Mouse (Mus musculus) hindbrain, embryonic 12.5 days (tissue): ENCODE results near the gene Fbxl8. TPM values are rescaled to one million over a fixed set of nuclear protein-coding genes. Genes with fewer than 3 reads are reported as not detected.

Experiments
- ATAC-seq: fragments of 200-750 bp; cut with Nextera tagmentation; 2 replicates; pipeline ENCODE4 v1.8.0; 2017; ENCODE audit warnings: moderate TSS enrichment; ENCODE audit not compliant: low FRiP score
- H3K27ac ChIP-seq: fragments of 300-500 bp; sonication (generic); 2 replicates; pipeline ENCODE4 v1.5.1; 2016; ENCODE audit warnings: mild to moderate bottlenecking
- H3K27me3 ChIP-seq: fragments of 300-500 bp; sonication (generic); 2 replicates; pipeline ENCODE4 v1.6.1; 2016; ENCODE audit warnings: mild to moderate bottlenecking
- H3K36me3 ChIP-seq: fragments of 300-500 bp; sonication (generic); 2 replicates; pipeline ENCODE4 v1.6.1; 2016; ENCODE audit warnings: mild to moderate bottlenecking
- H3K4me1 ChIP-seq: fragments of 300-500 bp; sonication (generic); 2 replicates; pipeline ENCODE4 v1.6.1; 2016
- H3K4me2 ChIP-seq: fragments of 300-500 bp; sonication (generic); replicated peaks from 2 replicates; pipeline ENCODE4 v1.6.1; 2016; ENCODE audit warnings: mild to moderate bottlenecking
- H3K4me3 ChIP-seq: fragments of 300-500 bp; sonication (generic); 2 replicates; pipeline ENCODE4 v1.5.1; 2016; ENCODE audit warnings: mild to moderate bottlenecking
- H3K9ac ChIP-seq: fragments of 300-500 bp; sonication (generic); 2 replicates; pipeline ENCODE4 v1.6.1; 2016; ENCODE audit warnings: mild to moderate bottlenecking, moderate library complexity
- H3K9me3 ChIP-seq: fragments of 300-500 bp; sonication (generic); replicated peaks from 2 replicates; pipeline ENCODE4 v1.6.1; 2016; ENCODE audit warnings: mild to moderate bottlenecking
- WGBS: fragments of 180-500 bp; shearing (Covaris S2); methylation state at CpG from one replicate; pipeline ENCODE4 v1.1.7; 2016; 5-methylcytosine and 5-hydroxymethylcytosine counted together
- polyA plus RNA-seq: library from polyadenylated mRNA; unstranded; fragments of >200 nt; fragmentation: Nextera tagmentation; extraction: Ambion mirVana; gene quantifications from 2 replicates; pipeline ENCODE4 v1.2.1, GENCODE M21; 2016

The Fbxl8 gene
- polyA plus RNA-seq, 1 experiment from 2014 or later: 0.97 TPM

DNA sequence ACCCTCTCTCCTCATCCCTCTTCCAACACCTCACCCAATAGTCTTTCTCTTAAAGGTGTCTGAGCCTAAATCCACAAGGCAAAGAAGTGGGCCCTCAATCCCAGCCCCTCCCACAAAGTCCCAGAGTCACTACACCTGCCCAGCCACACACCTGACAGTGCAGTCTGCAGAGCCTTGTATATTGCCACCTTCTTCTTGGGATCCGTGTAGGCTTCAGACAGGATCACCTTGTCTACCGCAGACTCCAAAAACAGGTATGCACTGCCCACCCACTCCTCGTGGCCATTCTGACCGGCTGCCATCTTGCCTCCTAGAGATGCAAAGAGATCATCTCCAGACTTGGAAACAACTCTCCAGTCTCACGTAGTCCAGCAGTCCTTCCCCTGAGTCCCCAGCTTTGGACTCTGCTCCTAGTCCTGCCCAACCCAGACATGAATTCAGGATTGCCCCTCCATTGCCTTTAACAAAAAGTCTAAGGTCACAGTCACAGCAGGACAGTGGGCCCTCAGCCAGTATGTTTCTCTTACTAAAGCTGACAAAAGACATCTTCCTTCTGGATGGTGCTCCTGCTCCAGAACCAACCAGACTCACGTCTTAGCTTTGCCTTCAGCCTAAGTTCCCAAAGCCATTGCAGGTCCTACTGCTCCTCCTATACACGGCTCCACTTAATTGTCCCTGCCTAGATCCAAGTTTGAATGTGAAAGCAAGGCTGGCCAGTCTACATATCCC lies 3.9 kb upstream of the Fbxl8 start:
- no peak overlapping the region for H3K27ac ChIP-seq
- H3K9ac ChIP-seq: no peak overlapping the region
- no peaks in the 10 kb centered on the region for H3K36me3 ChIP-seq
- peaks cover 93% of the 10 kb centered on the region for H3K27me3 ChIP-seq
- H3K4me2 ChIP-seq: no peak overlapping the region
- H3K9me3 ChIP-seq: no peaks in the 10 kb centered on the region
- no peak for ATAC-seq
- H3K4me3 ChIP-seq: no peak overlapping the region
- WGBS: 61% methylated on average over 7 of the region's 7 CpGs
- H3K4me1 ChIP-seq: peaks cover 13% of the 10 kb centered on the region; the same call in 1 of the 2 replicates

DNA sequence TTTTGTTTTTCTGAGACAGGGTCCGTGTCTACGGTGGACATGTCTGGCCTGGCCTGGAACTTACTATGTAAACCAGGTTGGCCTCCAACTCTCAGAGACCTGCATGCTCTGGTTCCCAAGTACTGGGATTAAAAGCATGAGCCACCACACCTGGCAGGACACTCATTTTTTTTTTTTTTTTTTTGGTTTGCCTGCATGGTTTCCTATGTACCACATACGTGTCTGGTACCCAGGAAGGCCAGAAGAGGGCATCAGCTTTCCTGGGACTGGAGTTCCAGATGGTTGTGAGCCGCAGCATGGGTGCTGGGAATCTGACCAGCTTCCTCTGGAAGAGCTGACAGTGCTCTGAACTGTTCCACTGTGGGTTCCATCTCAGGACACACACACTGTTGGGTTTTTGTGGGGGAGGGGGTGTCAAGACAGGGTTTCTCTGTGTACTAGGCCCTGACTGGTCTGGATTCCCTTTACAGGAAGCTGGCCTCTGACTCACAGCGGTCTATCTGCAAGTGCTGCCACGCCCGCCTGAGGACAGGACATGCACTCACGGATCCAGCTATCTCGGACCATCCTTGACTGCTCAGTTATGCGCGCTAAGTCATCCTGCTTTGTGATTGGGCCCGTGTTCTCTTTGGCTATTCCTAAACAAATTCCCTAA lies 3.0 kb upstream of the Fbxl8 start:
- Histone ChIP-seq H3K9me3 (no peaks in the 10 kb centered on the region; the same call in 1 of the 2 replicates), H3K36me3 (no peaks in the 10 kb centered on the region), H3K4me2 (no peak overlapping the region), H3K27ac (no peak overlapping the region), H3K9ac (no peak overlapping the region), H3K27me3 (peaks cover 93% of the 10 kb centered on the region), H3K4me3 (no peak overlapping the region), H3K4me1 (peaks cover 13% of the 10 kb centered on the region; the same call in 1 of the 2 replicates)
- WGBS: 87% methylated on average over 12 of the region's 12 CpGs
- no peak for ATAC-seq

DNA sequence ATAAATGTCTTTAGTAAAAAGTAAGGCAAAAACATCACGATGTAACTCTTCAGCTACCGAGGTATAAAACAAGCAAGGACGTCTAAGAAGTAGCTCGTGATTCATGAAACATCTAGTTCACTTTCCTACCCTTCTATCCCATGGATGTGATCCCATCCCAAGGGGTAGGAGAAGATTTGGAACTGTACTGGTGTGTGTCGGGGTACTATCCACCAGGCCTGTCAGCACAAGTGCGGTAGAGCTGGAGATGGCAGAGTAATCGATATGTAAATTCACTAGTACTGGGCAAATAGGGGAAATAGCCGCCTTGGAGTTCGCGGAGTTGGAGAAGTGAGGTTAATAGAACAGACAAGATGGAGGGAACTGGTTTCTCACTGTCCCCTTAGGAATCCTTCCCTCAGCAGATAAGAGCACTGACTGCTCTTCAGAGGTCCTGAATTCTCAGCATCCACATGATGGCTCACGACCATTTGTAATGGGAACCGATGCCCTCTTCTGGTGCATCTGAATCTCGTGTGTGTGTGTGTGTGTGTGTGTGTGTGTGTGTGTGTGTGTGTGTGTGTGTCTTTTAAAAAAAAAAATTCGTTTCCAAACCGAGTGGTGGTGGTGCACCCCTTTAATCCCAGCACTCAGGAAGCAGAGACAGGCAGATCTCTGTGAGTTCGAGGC lies 1.1 kb upstream of the Fbxl8 start:
- no peak for ATAC-seq
- 40% methylated on average over 16 of the region's 16 CpGs for WGBS
- peak overlapping the region; percentile 76 for H3K4me2 ChIP-seq
- H3K36me3 ChIP-seq: no peaks in the 10 kb centered on the region
- H3K4me1 ChIP-seq: peaks cover 19% of the 10 kb centered on the region
- H3K9ac ChIP-seq: no peak overlapping the region
- peak overlapping the region; percentile 57 for H3K4me3 ChIP-seq
- H3K27me3 ChIP-seq: peaks cover 96% of the 10 kb centered on the region
- H3K9me3 ChIP-seq: no peaks in the 10 kb centered on the region; the same call in 1 of the 2 replicates
- H3K27ac ChIP-seq: no peak overlapping the region

DNA sequence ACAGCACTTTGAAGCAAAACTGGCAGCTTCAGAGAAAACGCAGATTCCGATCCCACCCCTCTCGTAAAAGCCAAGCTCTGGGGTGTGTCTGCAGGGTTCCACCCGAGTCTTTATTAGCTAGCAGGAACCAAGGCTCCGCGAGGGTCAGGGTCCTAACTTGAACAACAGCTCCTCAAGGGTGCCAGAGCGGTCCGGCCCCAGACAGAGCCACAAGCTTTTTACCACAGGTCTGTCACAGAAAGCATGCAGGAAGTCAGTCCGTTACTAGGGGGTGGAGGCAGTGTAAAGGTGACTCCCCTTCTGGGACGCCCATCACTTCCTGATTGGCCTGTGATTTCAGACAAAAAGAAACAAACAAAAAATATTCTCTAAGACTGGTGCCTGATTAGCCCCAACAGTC lies 680 bp downstream of the Fbxl8 start:
- 18% methylated on average over 10 of the region's 10 CpGs for WGBS
- no peak overlapping the region for H3K9ac ChIP-seq
- no peaks in the 10 kb centered on the region for H3K36me3 ChIP-seq
- H3K9me3 ChIP-seq: no peaks in the 10 kb centered on the region; the same call in 1 of the 2 replicates
- H3K4me2 ChIP-seq: peak overlapping the region; percentile 76
- peaks cover 96% of the 10 kb centered on the region for H3K27me3 ChIP-seq
- ATAC-seq: no peak
- H3K27ac ChIP-seq: no peak overlapping the region
- H3K4me3 ChIP-seq: peak overlapping the region; percentile 57
- H3K4me1 ChIP-seq: peaks cover 25% of the 10 kb centered on the region

DNA sequence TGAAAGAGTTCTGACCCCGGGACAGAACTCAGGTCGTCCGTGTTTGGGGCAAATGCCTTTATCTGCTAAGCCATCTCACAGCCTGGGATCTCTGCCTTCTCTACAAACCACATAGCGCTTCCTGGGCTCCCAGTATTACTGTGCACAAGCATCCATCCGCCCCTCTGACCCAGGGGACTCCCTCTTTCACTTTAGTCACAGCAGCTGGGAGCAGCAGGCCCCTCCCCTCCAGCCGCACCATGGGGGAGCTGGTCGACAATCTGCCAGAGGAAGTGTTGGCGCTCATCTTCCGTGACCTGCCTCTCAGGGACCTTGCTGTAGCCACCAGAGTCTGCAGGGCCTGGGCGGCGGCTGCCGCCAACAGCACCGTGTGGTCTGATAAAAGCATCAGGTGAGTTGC lies 2.3 kb downstream of the Fbxl8 start:
- H3K4me3 ChIP-seq: no peak overlapping the region
- H3K27me3 ChIP-seq: peaks cover 96% of the 10 kb centered on the region
- H3K4me2 ChIP-seq: no peak overlapping the region
- peaks cover 31% of the 10 kb centered on the region for H3K4me1 ChIP-seq
- WGBS: 8% methylated on average over 13 of the region's 13 CpGs
- no peak overlapping the region for H3K9ac ChIP-seq
- no peaks in the 10 kb centered on the region for H3K36me3 ChIP-seq
- ATAC-seq: no peak
- no peaks in the 10 kb centered on the region; the same call in 1 of the 2 replicates for H3K9me3 ChIP-seq
- no peak overlapping the region for H3K27ac ChIP-seq

DNA sequence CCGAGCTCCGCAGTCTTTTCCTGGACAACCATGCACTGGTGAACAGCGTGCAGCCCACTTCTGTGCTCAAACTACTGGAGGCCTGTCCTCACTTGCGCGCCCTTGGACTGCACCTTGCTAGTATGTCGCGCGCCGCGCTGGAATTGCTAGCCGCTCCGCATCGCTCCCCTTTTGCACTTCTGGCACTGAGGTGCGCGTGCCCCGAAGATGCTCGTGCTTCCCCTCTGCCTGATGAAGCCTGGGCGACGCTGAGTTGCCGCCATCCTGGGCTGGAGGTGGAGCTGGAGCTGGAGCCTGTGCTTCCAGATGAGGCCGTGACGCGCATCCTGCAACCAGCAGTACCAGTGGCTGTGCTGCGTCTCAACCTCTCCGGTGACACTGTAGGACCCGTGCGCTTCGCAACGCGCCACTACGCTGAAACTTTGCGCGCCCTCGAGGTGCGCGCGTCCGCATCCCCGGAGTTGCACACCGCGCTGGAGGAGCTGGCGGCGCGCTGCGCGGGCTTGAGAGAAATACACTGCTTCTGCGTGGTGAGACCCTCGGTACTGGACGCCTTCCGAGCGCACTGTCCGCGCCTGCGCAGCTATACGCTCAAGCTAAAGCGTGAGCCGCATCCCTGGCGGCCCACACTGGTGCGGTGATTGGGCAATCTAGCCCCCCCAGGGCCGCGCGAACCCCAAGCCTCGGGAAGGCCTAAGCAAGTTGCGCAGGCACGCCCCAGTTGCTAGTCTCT lies 4.1 kb downstream of the Fbxl8 start:
- Histone ChIP-seq H3K9me3 (no peaks in the 10 kb centered on the region; the same call in 1 of the 2 replicates), H3K27me3 (peaks cover 98% of the 10 kb centered on the region), H3K27ac (no peak overlapping the region), H3K9ac (peak overlapping the region; percentile 25), H3K4me1 (peaks cover 31% of the 10 kb centered on the region), H3K4me3 (peak overlapping the region; percentile 47), H3K4me2 (peak overlapping the region; percentile 81), H3K36me3 (no peaks in the 10 kb centered on the region)
- WGBS: under 1% methylated on average over 65 of the region's 65 CpGs
- peak; percentile 83 for ATAC-seq

DNA sequence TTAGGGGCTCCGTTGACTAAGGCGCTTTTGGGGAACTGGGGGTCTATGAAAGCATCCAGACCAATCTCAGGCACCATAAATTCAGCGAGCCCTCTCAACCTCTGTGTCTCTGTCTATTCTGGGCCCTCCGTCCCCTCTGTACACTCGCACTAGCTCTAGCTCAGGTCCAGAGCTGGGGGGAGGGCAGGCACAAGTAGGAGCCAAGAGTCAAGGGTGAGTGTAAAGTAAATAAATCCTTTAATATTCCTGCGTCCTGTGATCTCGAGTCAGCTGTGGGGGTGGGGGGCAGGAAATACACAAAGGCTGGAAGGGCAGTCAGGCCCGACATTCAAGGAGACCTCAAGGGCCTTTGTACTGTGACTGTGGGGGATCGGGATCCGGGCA lies 4.6 kb downstream of the Fbxl8 start:
- ATAC-seq: peak; percentile 36
- H3K9me3 ChIP-seq: no peaks in the 10 kb centered on the region; the same call in 1 of the 2 replicates
- under 1% methylated on average over 10 of the region's 10 CpGs for WGBS
- peaks cover 31% of the 10 kb centered on the region for H3K4me1 ChIP-seq
- H3K36me3 ChIP-seq: no peaks in the 10 kb centered on the region
- H3K27me3 ChIP-seq: peaks cover 98% of the 10 kb centered on the region
- H3K4me2 ChIP-seq: peak overlapping the region; percentile 81
- H3K9ac ChIP-seq: peak overlapping the region; percentile 25; the same call in 1 of the 2 replicates
- no peak overlapping the region for H3K27ac ChIP-seq
- H3K4me3 ChIP-seq: peak overlapping the region; percentile 47

DNA sequence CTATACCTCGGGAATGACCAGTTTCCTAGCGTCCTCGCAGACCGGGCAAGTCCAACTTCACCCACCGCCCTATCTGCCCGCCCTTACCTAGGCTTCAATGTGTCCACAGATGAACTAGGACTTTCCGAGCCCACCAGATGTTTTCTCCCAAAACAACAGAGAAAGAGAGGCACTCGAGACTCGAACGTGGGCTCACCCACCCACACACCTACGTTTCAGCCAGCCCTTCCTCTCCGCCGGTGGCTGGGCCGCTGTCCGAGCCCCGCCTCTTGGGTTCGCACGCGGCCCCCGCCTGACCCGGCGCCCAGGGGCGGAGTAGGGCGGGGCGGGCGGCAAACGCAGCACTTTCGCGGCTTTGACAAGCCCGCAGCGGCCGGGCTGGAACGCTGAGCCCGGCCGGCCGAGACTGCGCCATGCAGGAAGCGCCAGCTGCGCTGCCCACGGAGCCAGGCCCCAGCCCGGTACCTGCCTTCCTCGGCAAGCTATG lies 5.1 kb downstream of the Fbxl8 start, which contains the start of gene Hsf4:
Gene Hsf4 (plus strand): TSS at position 341 of the 487 bp plus-strand sequence.
- H3K36me3 ChIP-seq: no peaks in the 10 kb centered on the region
- H3K4me3 ChIP-seq: peak within 1 kb of the TSS; percentile 47
- peaks cover 99% of the 10 kb centered on the region for H3K27me3 ChIP-seq
- peak within 1 kb of the TSS; percentile 81 for H3K4me2 ChIP-seq
- peak within 1 kb of the TSS; percentile 25 for H3K9ac ChIP-seq
- WGBS: under 1% methylated on average over 42 of the region's 42 CpGs
- 0 out of 2 replicates have a peak, but pooled peaks have one; percentile 4 for ATAC-seq
- H3K27ac ChIP-seq: no peak within 1 kb of the TSS
- no peaks in the 10 kb centered on the region; the same call in 1 of the 2 replicates for H3K9me3 ChIP-seq
- peaks cover 30% of the 10 kb centered on the region for H3K4me1 ChIP-seq

DNA sequence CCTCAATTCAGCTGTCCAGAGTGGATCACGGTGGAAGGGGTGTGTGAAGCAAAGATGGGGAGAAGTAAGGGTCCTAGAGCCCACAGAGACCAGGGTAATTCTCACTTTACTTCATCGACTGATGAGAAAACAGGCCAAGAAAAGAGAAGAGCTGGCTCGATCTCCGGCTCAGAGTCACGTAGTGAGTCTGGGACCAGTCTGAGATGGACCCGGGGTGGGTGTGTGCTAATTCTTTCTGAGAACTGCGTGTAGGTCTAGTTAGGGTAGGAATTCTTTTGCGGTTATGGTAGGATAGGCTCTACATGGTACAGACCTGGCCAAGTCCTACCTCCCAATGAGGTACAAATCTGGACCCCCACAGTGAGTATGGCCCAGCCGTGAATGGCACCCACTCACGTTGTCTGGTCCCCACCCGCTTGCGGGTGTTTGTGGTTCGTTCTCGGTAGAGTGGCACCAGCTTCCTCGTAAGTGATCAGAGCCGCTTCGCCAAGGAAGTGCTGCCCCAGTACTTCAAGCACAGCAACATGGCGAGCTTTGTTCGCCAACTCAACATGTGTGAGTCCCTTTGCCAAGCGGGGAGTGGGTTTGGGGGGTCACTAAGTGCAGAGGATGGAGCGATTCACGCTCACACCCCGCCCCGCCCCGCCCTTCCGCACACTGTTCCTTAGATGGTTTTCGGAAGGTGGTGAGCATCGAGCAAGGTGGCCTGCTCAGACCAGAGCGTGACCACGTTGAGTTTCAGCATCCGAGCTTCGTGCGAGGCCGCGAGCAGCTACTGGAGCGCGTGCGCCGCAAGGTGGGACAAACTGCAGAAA lies 5.9 kb downstream of the Fbxl8 start:
- H3K4me2 ChIP-seq: peak overlapping the region; percentile 81
- H3K36me3 ChIP-seq: no peaks in the 10 kb centered on the region
- no peak overlapping the region for H3K4me3 ChIP-seq
- no peaks in the 10 kb centered on the region; the same call in 1 of the 2 replicates for H3K9me3 ChIP-seq
- H3K27me3 ChIP-seq: peaks cover 99% of the 10 kb centered on the region
- no peak overlapping the region for H3K9ac ChIP-seq
- WGBS: 2% methylated on average over 39 of the region's 39 CpGs
- H3K4me1 ChIP-seq: peaks cover 28% of the 10 kb centered on the region
- H3K27ac ChIP-seq: no peak overlapping the region
- no peak for ATAC-seq

DNA sequence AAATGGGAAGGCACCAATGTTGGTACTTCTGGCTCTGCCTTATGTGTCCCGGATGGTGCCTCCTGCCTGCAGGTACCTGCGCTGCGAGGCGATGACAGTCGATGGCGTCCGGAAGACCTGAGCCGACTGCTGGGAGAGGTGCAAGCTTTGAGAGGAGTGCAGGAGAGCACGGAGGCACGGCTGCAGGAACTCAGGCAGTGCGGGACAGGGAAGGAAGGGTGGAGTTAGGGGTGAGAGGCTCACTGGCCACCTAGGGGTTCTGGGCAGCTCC lies 6.4 kb downstream of the Fbxl8 start:
- 1% methylated on average over 11 of the region's 11 CpGs for WGBS
- H3K36me3 ChIP-seq: no peaks in the 10 kb centered on the region
- no peak for ATAC-seq
- 0 out of 2 replicates have a peak overlapping the region, but pooled peaks have one; percentile 11 for H3K4me2 ChIP-seq
- H3K27me3 ChIP-seq: peaks cover 99% of the 10 kb centered on the region
- H3K4me1 ChIP-seq: peaks cover 33% of the 10 kb centered on the region
- no peaks in the 10 kb centered on the region; the same call in 1 of the 2 replicates for H3K9me3 ChIP-seq
- no peak overlapping the region for H3K4me3 ChIP-seq
- H3K27ac ChIP-seq: no peak overlapping the region
- H3K9ac ChIP-seq: no peak overlapping the region

DNA sequence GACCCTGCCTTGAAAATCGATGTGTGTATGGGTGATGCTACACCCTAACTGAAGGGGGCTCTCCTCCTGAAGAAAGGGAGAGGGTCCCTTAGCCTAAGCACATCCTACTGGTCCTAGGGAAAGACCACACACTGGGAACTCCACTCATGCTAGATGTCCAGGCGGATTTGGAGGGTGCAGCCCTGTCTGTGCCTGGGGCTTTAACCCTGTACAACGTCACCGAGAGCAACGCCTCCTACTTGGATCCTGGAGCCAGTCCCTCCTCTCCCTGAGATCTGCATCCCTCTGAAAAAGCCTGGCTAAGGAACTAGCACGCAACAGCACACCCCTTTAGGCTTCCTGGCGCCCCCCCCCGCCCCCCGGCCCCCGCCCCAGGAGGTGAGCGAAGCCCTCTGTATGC lies 10.9 kb downstream of the Fbxl8 start:
- Histone ChIP-seq H3K9me3 (no peaks in the 10 kb centered on the region), H3K9ac (no peak overlapping the region), H3K4me1 (peaks cover 27% of the 10 kb centered on the region), H3K4me2 (peak overlapping the region; percentile 84; the same call in 1 of the 2 replicates), H3K27me3 (peaks cover 99% of the 10 kb centered on the region), H3K27ac (no peak overlapping the region), H3K36me3 (0 out of 2 replicates have a peak, but pooled peaks cover 4% of the 10 kb centered on the region), H3K4me3 (peak overlapping the region; percentile 44; the same call in 1 of the 2 replicates)
- ATAC-seq: no peak
- 4% methylated on average over 11 of the region's 11 CpGs for WGBS
